Mouse (Mus musculus) forebrain, embryonic 10.5 days (tissue): ENCODE data around the gene Slc6a13. TPM values are rescaled to one million over a fixed set of nuclear protein-coding genes. Genes with fewer than 3 reads are reported as not detected.
"Not testable (repeated sequence)": the region's sequence is repeated elsewhere in the genome, so short reads cannot be mapped to it uniquely, and the experiment has no call there.

ENCODE experiments used
- DNase-seq: peaks from one replicate; pipeline ENCODE4 v3.0.0-alpha.2; 2017; ENCODE audit warnings: low spot score; ENCODE audit errors: extremely low spot score
- H3K27ac ChIP-seq: fragments of 300-500 bp; sonication (generic); 2 replicates; pipeline ENCODE4 v1.5.1; 2016; ENCODE audit warnings: mild to moderate bottlenecking
- H3K27me3 ChIP-seq: fragments of 300-500 bp; sonication (generic); 2 replicates; pipeline ENCODE4 v1.6.1; 2016; ENCODE audit warnings: mild to moderate bottlenecking; ENCODE audit not compliant: poor library complexity, severe bottlenecking
- H3K36me3 ChIP-seq: fragments of 300-500 bp; sonication (generic); replicated peaks from 2 replicates; pipeline ENCODE4 v1.6.1; 2016; ENCODE audit warnings: mild to moderate bottlenecking, moderate library complexity
- H3K4me1 ChIP-seq: fragments of 300-500 bp; sonication (generic); 2 replicates; pipeline ENCODE4 v1.6.1; 2016
- H3K4me3 ChIP-seq: fragments of 300-500 bp; sonication (generic); 2 replicates; pipeline ENCODE4 v1.5.1; 2016; ENCODE audit warnings: mild to moderate bottlenecking, moderate library complexity
- H3K9me3 ChIP-seq: fragments of 300-500 bp; sonication (generic); 2 replicates; pipeline ENCODE4 v1.6.1; 2016; ENCODE audit warnings: mild to moderate bottlenecking, moderate library complexity
- WGBS: fragments of 180-500 bp; shearing (Covaris S2); methylation state at CpG from one replicate; pipeline ENCODE4 v1.1.7; 2016; 5-methylcytosine and 5-hydroxymethylcytosine counted together
- microRNA-seq: library from miRNA; unstranded; fragments of <30 nt; microRNA quantifications from one replicate; pipeline ENCODE4, GENCODE M21; 2017
- polyA plus RNA-seq: library from polyadenylated mRNA; unstranded; fragments of >200 nt; fragmentation: Nextera tagmentation; extraction: Ambion mirVana; gene quantifications from 2 replicates; pipeline ENCODE4 v1.2.1, GENCODE M21; 2016

The Slc6a13 gene
- polyA plus RNA-seq, 1 experiment from 2014 or later, result 2.4 TPM

GRCm38 (mm10) chr6:121363061-121363460 is 63.0 kb downstream of the Slc6a13 start:
- Histone ChIP-seq H3K4me3 (no peak overlapping the region), H3K36me3 (no peaks in the 10 kb centered on the region), H3K27me3 (no peaks in the 10 kb centered on the region), H3K27ac (no peak overlapping the region), H3K4me1 (peaks cover 3% of the 10 kb centered on the region; the same call in 1 of the 2 replicates), H3K9me3 (no peaks in the 10 kb centered on the region)
- no peak for DNase-seq
- WGBS, result 91% methylated on average over 6 of the region's 6 CpGs

GRCm38 (mm10) chr6:121363956-121364355 is 63.9 kb downstream of the Slc6a13 start:
- no peaks in the 10 kb centered on the region for H3K36me3 ChIP-seq
- WGBS, result 78% methylated on average over 4 of the region's 4 CpGs

GRCm38 (mm10) chr6:121366537-121366936 is 66.5 kb downstream of the Slc6a13 start:
- DNase-seq, H3K9me3 ChIP-seq, H3K4me3 ChIP-seq, H3K4me1 ChIP-seq, H3K27me3 ChIP-seq, H3K27ac ChIP-seq, H3K36me3 ChIP-seq: not testable (repeated sequence)
- 16% methylated on average over 2 of the region's 2 CpGs for WGBS

More at GRCm38 (mm10) chr6:121363956-121364355, 63.9 kb downstream of the Slc6a13 start:
- Histone ChIP-seq H3K27me3 (no peaks in the 10 kb centered on the region), H3K9me3 (no peaks in the 10 kb centered on the region), H3K27ac (no peak overlapping the region), H3K4me3 (no peak overlapping the region), H3K4me1 (peaks cover 3% of the 10 kb centered on the region; the same call in 1 of the 2 replicates)
- DNase-seq, result no peak

- Histone ChIP-seq H3K27ac (no peak overlapping the region), H3K9me3 (no peaks in the 10 kb centered on the region), H3K36me3 (no peaks in the 10 kb centered on the region), H3K27me3 (no peaks in the 10 kb centered on the region), H3K4me3 (no peak overlapping the region), H3K4me1 (peaks cover 3% of the 10 kb centered on the region; the same call in 1 of the 2 replicates)
- WGBS, result 73% methylated on average over 3 of the region's 3 CpGs
- DNase-seq, result no peak
Measured at GRCm38 (mm10) chr6:121367099-121367498, 67.1 kb downstream of the Slc6a13 start.

GRCm38 (mm10) chr6:121371197-121371980 is 71.4 kb downstream of the Slc6a13 start:
- H3K27me3 ChIP-seq, result no peaks in the 10 kb centered on the region
- 85% methylated on average over 10 of the region's 10 CpGs for WGBS
- no peaks in the 10 kb centered on the region for H3K4me1 ChIP-seq
- no peak overlapping the region for H3K4me3 ChIP-seq
- no peaks in the 10 kb centered on the region for H3K9me3 ChIP-seq
- no peaks in the 10 kb centered on the region for H3K36me3 ChIP-seq
- no peak for DNase-seq
- H3K27ac ChIP-seq, result no peak overlapping the region

GRCm38 (mm10) chr6:121376159-121376558 is 76.1 kb downstream of the Slc6a13 start:
- H3K4me3 ChIP-seq, result no peak overlapping the region
- peaks cover 3% of the 10 kb centered on the region; the same call in 1 of the 2 replicates for H3K27me3 ChIP-seq
- H3K9me3 ChIP-seq, result no peaks in the 10 kb centered on the region
- WGBS, result 88% methylated on average over 12 of the region's 12 CpGs
- DNase-seq, result no peak
- H3K27ac ChIP-seq, result no peak overlapping the region
- H3K36me3 ChIP-seq, result no peaks in the 10 kb centered on the region
- H3K4me1 ChIP-seq, result no peaks in the 10 kb centered on the region

- Histone ChIP-seq H3K36me3 (no peaks in the 10 kb centered on the region), H3K27me3 (peaks cover 3% of the 10 kb centered on the region; the same call in 1 of the 2 replicates), H3K9me3 (no peaks in the 10 kb centered on the region), H3K4me3 (no peak overlapping the region), H3K27ac (no peak overlapping the region), H3K4me1 (no peaks in the 10 kb centered on the region; the same call in 1 of the 2 replicates)
- no peak for DNase-seq
- 71% methylated on average over 4 of the region's 4 CpGs for WGBS
Measured at GRCm38 (mm10) chr6:121378256-121378655, 78.2 kb downstream of the Slc6a13 start.

- Histone ChIP-seq H3K4me3 (no peak overlapping the region), H3K4me1 (peaks cover 12% of the 10 kb centered on the region), H3K9me3 (no peaks in the 10 kb centered on the region), H3K27ac (no peak overlapping the region), H3K36me3 (no peaks in the 10 kb centered on the region), H3K27me3 (peaks cover 9% of the 10 kb centered on the region; the same call in 1 of the 2 replicates)
- 86% methylated on average over 8 of the region's 8 CpGs for WGBS
- no peak for DNase-seq
Measured at GRCm38 (mm10) chr6:121380576-121380975, 80.5 kb downstream of the Slc6a13 start.

GRCm38 (mm10) chr6:121382071-121382470 is 82.0 kb downstream of the Slc6a13 start:
- peaks cover 15% of the 10 kb centered on the region; the same call in 1 of the 2 replicates for H3K27me3 ChIP-seq
- H3K4me1 ChIP-seq, result peaks cover 25% of the 10 kb centered on the region
- no peak overlapping the region for H3K27ac ChIP-seq
- 50% methylated on average over 10 of the region's 10 CpGs for WGBS
- no peak overlapping the region for H3K4me3 ChIP-seq
- DNase-seq, result no peak
- no peaks in the 10 kb centered on the region for H3K36me3 ChIP-seq
- H3K9me3 ChIP-seq, result no peaks in the 10 kb centered on the region

GRCm38 (mm10) chr6:121385397-121385796 is 85.4 kb downstream of the Slc6a13 start:
- Histone ChIP-seq H3K36me3 (no peaks in the 10 kb centered on the region), H3K4me1 (peaks cover 26% of the 10 kb centered on the region), H3K9me3 (no peaks in the 10 kb centered on the region), H3K4me3 (no peak overlapping the region), H3K27ac (no peak overlapping the region; the same call in 1 of the 2 replicates), H3K27me3 (peaks cover 11% of the 10 kb centered on the region; the same call in 1 of the 2 replicates)
- DNase-seq, result no peak
- WGBS, result 76% methylated on average over 3 of the region's 3 CpGs

Small RNA genes lying within 50 kb of the gene (microRNA-seq; reads per million reads assigned to microRNA genes)
- not detected for gene Gm24855

Other genes with a start within 250 kb of the Slc6a13 start
- gene Mical3, start 169.2 kb upstream of the Slc6a13 start, polyA plus RNA-seq, result 8.4 and 9.0 TPM in 2 replicates
- 8.0 and 10.3 TPM in 2 replicates for gene Pex26, start 116.6 kb upstream of the Slc6a13 start, polyA plus RNA-seq
- gene Tuba8, start 89.5 kb upstream of the Slc6a13 start, polyA plus RNA-seq, result 0.40 and 0.54 TPM in 2 replicates
- gene Usp18, start 54.3 kb upstream of the Slc6a13 start, polyA plus RNA-seq, result 0.26 and 0.75 TPM in 2 replicates
- gene Slc6a12, start 42.8 kb downstream of the Slc6a13 start, polyA plus RNA-seq, result 0.19 TPM in 1 of 2 replicates, not detected in the other
- gene Iqsec3, start 173.5 kb downstream of the Slc6a13 start, polyA plus RNA-seq, result 0.09 and 0.20 TPM in 2 replicates